Mouse (Mus musculus) megakaryocyte, embryonic 14.5 days (primary cell): ENCODE measurements around the gene Nmd3. TPM values are rescaled to one million over a fixed set of nuclear protein-coding genes. Genes with fewer than 3 reads are reported as not detected.

Source experiments
- H3K27me3 ChIP-seq: replicated peaks from 2 replicates; pipeline ENCODE3; 2012; ENCODE audit warnings: inconsistent platforms
- H3K36me3 ChIP-seq: replicated peaks from 2 replicates; pipeline ENCODE3; 2012; ENCODE audit warnings: low read length, inconsistent platforms, mixed read lengths
- H3K4me1 ChIP-seq: 2 replicates; pipeline ENCODE4 v1.6.1; 2012; ENCODE audit warnings: inconsistent platforms
- H3K4me3 ChIP-seq: replicated peaks from 2 replicates; pipeline ENCODE3; 2012; ENCODE audit warnings: moderate library complexity, mild to moderate bottlenecking, inconsistent platforms
- H3K9me3 ChIP-seq: 2 replicates; pipeline ENCODE4 v1.6.1; 2012; ENCODE audit warnings: inconsistent platforms
- FLI1 ChIP-seq: IDR thresholded peaks from 2 replicates; pipeline ENCODE4 v1.6.1; 2012; ENCODE audit warnings: low read length, inconsistent platforms, mixed read lengths
- GATA1 ChIP-seq: IDR thresholded peaks from 3 replicates; pipeline ENCODE4 v1.6.1; 2012; ENCODE audit warnings: mixed read lengths, low read length, inconsistent platforms, borderline replicate concordance
- polyA plus RNA-seq: library from polyadenylated mRNA; stranded (reverse); fragments of >175 nt; gene quantifications from 2 replicates; pipeline ENCODE4 v1.2.3, GENCODE M21; 2012; ENCODE audit warnings: low replicate concordance; ENCODE audit not compliant: insufficient read depth

Nmd3 gene
- polyA plus RNA-seq, 1 experiment: 15.5 TPM

DNA sequence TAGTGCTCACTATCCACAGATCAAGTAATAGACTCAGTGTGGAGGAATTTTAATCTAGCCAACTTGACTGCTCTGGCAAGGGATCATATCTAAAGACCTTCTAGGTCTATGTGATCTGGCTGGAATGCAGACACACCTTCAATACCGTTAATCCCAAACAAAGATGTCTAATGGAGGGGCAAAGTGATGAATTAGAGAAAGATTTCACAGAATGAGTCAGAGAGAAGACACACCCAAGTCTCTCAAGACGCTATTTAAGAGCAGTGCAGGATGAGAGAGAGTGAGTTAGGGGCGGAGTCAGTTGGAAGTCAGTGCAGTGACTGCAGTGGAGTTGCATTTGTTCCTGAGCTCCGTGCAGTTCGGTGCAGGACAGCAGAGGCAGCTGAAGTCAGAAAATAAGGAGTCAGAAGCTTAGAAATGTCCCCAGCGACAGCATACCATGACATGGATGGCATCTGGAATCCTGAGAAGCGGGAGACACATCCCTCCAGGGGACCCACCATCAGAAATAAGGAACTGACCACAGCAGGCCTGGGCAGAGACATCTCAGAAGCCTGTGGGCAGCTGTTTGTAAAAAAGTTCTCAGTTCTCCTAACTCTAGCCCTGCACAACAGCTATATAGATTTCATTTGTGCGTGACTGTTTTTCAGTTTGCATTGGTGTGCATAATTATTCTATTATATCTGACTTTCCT lies 9.7 kb upstream of the Nmd3 start:
- Histone ChIP-seq H3K27me3 (peaks cover 5% of the 10 kb centered on the region), H3K4me1 (peaks cover 11% of the 10 kb centered on the region; the same call in 1 of the 2 replicates), H3K4me3 (no peak overlapping the region), H3K36me3 (no peaks in the 10 kb centered on the region), H3K9me3 (no peaks in the 10 kb centered on the region)
- no peak for TF ChIP-seq FLI1
- TF ChIP-seq GATA1: no peak

DNA sequence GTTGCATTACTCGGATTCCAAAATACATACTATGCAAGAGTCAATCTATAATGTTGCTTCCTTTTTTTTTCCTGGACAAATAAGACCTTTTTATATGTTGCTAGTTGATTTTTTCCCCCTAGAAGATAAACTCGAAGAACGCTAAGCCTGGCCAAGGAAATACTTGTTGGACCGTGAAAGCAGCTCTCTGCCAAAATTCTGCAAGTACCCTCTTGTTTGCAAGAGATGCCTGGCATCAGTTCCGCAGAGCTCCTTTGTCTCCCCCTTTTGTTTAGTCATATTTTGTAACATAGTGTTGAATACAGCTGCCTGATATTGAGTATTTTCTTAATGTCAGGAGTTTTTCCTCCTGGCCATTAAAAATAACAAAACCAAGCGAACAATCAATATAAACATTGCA lies 4.3 kb upstream of the Nmd3 start:
- Histone ChIP-seq H3K36me3 (no peaks in the 10 kb centered on the region), H3K9me3 (no peaks in the 10 kb centered on the region), H3K4me3 (no peak overlapping the region), H3K27me3 (peaks cover 4% of the 10 kb centered on the region), H3K4me1 (peaks cover 8% of the 10 kb centered on the region)
- TF ChIP-seq GATA1 (no peak), FLI1 (no peak)

GRCm38 (mm10) chr3:69722187-69722867 lies 542 bp downstream of the Nmd3 start:
- Histone ChIP-seq H3K36me3 (peaks cover 16% of the 10 kb centered on the region), H3K9me3 (no peaks in the 10 kb centered on the region), H3K4me1 (peaks cover 22% of the 10 kb centered on the region), H3K27me3 (no peaks in the 10 kb centered on the region), H3K4me3 (peak overlapping the region; percentile 99)
- TF ChIP-seq GATA1 (no peak), FLI1 (no peak)

- Histone ChIP-seq H3K27me3 (no peaks in the 10 kb centered on the region), H3K36me3 (peaks cover 18% of the 10 kb centered on the region), H3K4me3 (peak overlapping the region; percentile 99), H3K4me1 (peaks cover 22% of the 10 kb centered on the region), H3K9me3 (no peaks in the 10 kb centered on the region)
- no peak for TF ChIP-seq FLI1
- TF ChIP-seq GATA1: no peak
Measured at GRCm38 (mm10) chr3:69723161-69723560, 1.4 kb downstream of the Nmd3 start.

- no peak overlapping the region for H3K4me3 ChIP-seq
- no peaks in the 10 kb centered on the region for H3K9me3 ChIP-seq
- peaks cover 65% of the 10 kb centered on the region for H3K36me3 ChIP-seq
- TF ChIP-seq FLI1: no peak
- no peak for TF ChIP-seq GATA1
- peaks cover 21% of the 10 kb centered on the region for H3K4me1 ChIP-seq
- no peaks in the 10 kb centered on the region for H3K27me3 ChIP-seq
Measured at GRCm38 (mm10) chr3:69730930-69731329, 9.1 kb downstream of the Nmd3 start.

DNA sequence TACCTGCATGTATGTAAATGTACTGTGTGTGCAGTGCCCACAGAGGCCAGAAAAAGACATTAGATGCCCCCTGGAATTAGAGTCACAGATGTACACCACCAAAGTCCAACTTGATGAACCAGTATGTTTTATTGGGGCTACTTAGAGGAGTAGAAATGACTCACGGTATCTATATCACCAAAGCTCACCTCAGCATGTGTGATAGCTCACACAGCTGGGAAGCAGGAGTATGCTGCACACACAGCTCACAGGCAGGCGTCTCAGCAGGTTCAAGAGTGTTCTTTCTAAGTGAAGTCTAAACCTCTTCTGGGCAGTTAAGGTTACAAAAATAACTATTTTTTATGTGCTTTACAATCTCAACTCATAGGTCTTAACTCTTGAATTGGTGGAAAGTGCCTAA lies 12.2 kb downstream of the Nmd3 start:
- peaks cover 70% of the 10 kb centered on the region for H3K36me3 ChIP-seq
- H3K4me3 ChIP-seq: no peak overlapping the region
- TF ChIP-seq GATA1 (no peak), FLI1 (no peak)
- peaks cover 13% of the 10 kb centered on the region for H3K4me1 ChIP-seq
- no peaks in the 10 kb centered on the region for H3K9me3 ChIP-seq
- H3K27me3 ChIP-seq: no peaks in the 10 kb centered on the region

- TF ChIP-seq FLI1: no peak
- TF ChIP-seq GATA1: no peak
- Histone ChIP-seq H3K27me3 (no peaks in the 10 kb centered on the region), H3K4me3 (no peak overlapping the region), H3K4me1 (peaks cover 6% of the 10 kb centered on the region; the same call in 1 of the 2 replicates), H3K36me3 (peaks cover 78% of the 10 kb centered on the region), H3K9me3 (no peaks in the 10 kb centered on the region)
Measured at GRCm38 (mm10) chr3:69755192-69755591, 33.4 kb downstream of the Nmd3 start.

DNA sequence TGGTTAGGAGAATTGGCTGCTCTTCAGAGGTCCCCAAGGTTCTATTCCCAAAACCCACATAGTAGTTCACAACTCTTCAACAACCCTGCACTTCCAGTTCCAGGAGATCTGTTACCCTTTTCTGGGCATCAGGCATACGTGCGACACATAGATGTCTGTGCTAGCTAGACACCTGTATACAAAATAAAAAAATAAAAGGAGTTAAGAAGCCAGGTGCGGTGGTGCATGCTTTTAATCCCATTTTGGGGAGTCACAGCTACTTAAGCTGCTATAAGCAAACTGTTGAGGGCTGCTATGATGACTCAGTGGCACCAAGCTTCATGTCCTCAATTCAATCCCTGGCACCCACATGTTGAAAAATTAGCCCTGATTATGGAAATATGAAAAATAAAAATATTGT lies 34.2 kb downstream of the Nmd3 start:
- H3K9me3 ChIP-seq: no peaks in the 10 kb centered on the region
- no peaks in the 10 kb centered on the region for H3K27me3 ChIP-seq
- peaks cover 70% of the 10 kb centered on the region for H3K36me3 ChIP-seq
- peaks cover 6% of the 10 kb centered on the region; the same call in 1 of the 2 replicates for H3K4me1 ChIP-seq
- TF ChIP-seq GATA1 (no peak), FLI1 (no peak)
- H3K4me3 ChIP-seq: no peak overlapping the region

- H3K9me3 ChIP-seq: no peaks in the 10 kb centered on the region
- H3K4me1 ChIP-seq: peaks cover 6% of the 10 kb centered on the region; the same call in 1 of the 2 replicates
- H3K36me3 ChIP-seq: peaks cover 65% of the 10 kb centered on the region
- no peaks in the 10 kb centered on the region for H3K27me3 ChIP-seq
- TF ChIP-seq FLI1: no peak
- no peak for TF ChIP-seq GATA1
- no peak overlapping the region for H3K4me3 ChIP-seq
Measured at GRCm38 (mm10) chr3:69756499-69756898, 34.7 kb downstream of the Nmd3 start.

DNA sequence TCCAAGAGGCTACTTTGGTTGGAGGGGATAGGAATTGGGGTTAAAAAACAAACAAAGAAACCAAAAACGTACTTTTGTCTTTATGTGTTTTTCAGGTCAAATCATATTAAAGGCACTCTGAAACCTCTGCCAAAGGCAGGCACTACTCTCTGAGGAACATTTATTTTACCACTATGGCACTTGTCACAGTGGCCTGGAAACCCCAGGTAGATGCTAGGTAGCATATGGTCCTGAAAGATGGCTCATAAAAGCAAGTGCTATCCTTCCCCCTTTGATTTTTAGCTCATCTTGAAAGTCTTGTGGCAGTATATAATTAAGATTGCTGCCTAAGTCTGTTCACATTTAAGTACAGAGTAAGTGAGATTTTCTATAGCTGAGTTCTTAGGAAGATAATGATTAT lies 35.7 kb downstream of the Nmd3 start:
- Histone ChIP-seq H3K36me3 (peaks cover 59% of the 10 kb centered on the region), H3K4me3 (no peak overlapping the region)

More for the DNA sequence above, 35.7 kb downstream of the Nmd3 start:
- peaks cover 6% of the 10 kb centered on the region; the same call in 1 of the 2 replicates for H3K4me1 ChIP-seq
- TF ChIP-seq FLI1 (no peak), GATA1 (no peak)
- no peaks in the 10 kb centered on the region for H3K9me3 ChIP-seq
- no peaks in the 10 kb centered on the region for H3K27me3 ChIP-seq
